Mouse (Mus musculus) T-helper 2 cell (primary cell): Measurements from ENCODE around the gene Arl15.

Source experiments
- in situ Hi-C: fragments of 300-600 bp; cut with MboI, MseI; formaldehyde crosslinking; loops from one replicate; pipeline ENCODE4 v1.15.1; 2025; ENCODE audit warnings: high pct_unique_total_duplicates

The Arl15 gene

GRCm38 (mm10) chr13:114130566-114131319, 336.4 kb downstream of the Arl15 start:
- in situ Hi-C loops = no loop called here

GRCm38 (mm10) chr13:114138921-114139320, 344.6 kb downstream of the Arl15 start:
- in situ Hi-C loops = no loop called here

GRCm38 (mm10) chr13:114139570-114139969, 345.3 kb downstream of the Arl15 start:
- in situ Hi-C loops = no loop called here

GRCm38 (mm10) chr13:114142826-114143225, 348.5 kb downstream of the Arl15 start:
- in situ Hi-C loops = no loop called here

GRCm38 (mm10) chr13:114143247-114143646, 348.9 kb downstream of the Arl15 start:
- in situ Hi-C loops = no loop called here

GRCm38 (mm10) chr13:114144052-114145046, 350.0 kb downstream of the Arl15 start:
- in situ Hi-C loops = no loop called here

GRCm38 (mm10) chr13:114145249-114145648, 350.9 kb downstream of the Arl15 start:
- in situ Hi-C loops = no loop called here

GRCm38 (mm10) chr13:114150856-114151697, 356.8 kb downstream of the Arl15 start:
- in situ Hi-C loops = no loop called here

- in situ Hi-C loops = no loop called here
Measured at GRCm38 (mm10) chr13:114151698-114152069, 357.4 kb downstream of the Arl15 start.

GRCm38 (mm10) chr13:114156689-114157088, 362.4 kb downstream of the Arl15 start:
- in situ Hi-C loops = no loop called here

- in situ Hi-C loops = no loop called here
Measured at GRCm38 (mm10) chr13:114158111-114158730, 363.9 kb downstream of the Arl15 start.

- in situ Hi-C loops = no loop called here
Measured at GRCm38 (mm10) chr13:114159634-114160391, 365.5 kb downstream of the Arl15 start.

- in situ Hi-C loops = no loop called here
Measured at GRCm38 (mm10) chr13:114162753-114163152, 368.4 kb downstream of the Arl15 start.

GRCm38 (mm10) chr13:114165616-114166015, 371.3 kb downstream of the Arl15 start:
- in situ Hi-C loops = no loop called here

- in situ Hi-C loops = no loop called here
Measured at GRCm38 (mm10) chr13:114166439-114167183, 372.3 kb downstream of the Arl15 start.

- in situ Hi-C loops = no loop called here
Measured at GRCm38 (mm10) chr13:114170061-114170460, 375.8 kb downstream of the Arl15 start.

- in situ Hi-C loops = no loop called here
Measured at GRCm38 (mm10) chr13:114171465-114171864, 377.2 kb downstream of the Arl15 start.

GRCm38 (mm10) chr13:114188107-114188506, 393.8 kb downstream of the Arl15 start:
- in situ Hi-C loops = no loop called here

- in situ Hi-C loops = no loop called here
Measured at GRCm38 (mm10) chr13:114188801-114189200, 394.5 kb downstream of the Arl15 start.

GRCm38 (mm10) chr13:114189441-114189840, 395.1 kb downstream of the Arl15 start:
- in situ Hi-C loops = no loop called here
